Mouse (Mus musculus) spleen, postnatal 0 days (tissue): ENCODE results near the gene Khdc1a. TPM values are rescaled to one million over a fixed set of nuclear protein-coding genes. Genes with fewer than 3 reads are reported as not detected.

Experiments
- polyA plus RNA-seq: library from polyadenylated mRNA; unstranded; fragments of >200 nt; fragmentation: Nextera tagmentation; extraction: Ambion mirVana; gene quantifications from 2 replicates; pipeline ENCODE4 v1.2.1, GENCODE M21; 2015

Gene Khdc1a
- not detected in 2 replicates for polyA plus RNA-seq

GRCm38 (mm10) chr1:21349341-21349740 lies at the start of gene Khdc1a:
Gene Khdc1a, plus strand, starts transcription at chr1:21349641.

GRCm38 (mm10) chr1:21368031-21368430 lies 18.6 kb downstream of the Khdc1a start, which contains the start of gene Khdc1c:
Gene Khdc1c, plus strand, starts transcription at chr1:21368331.

GRCm38 (mm10) chr1:21383256-21383655 lies 33.8 kb downstream of the Khdc1a start, which contains the start of gene Khdc1b:
Gene Khdc1b, plus strand, starts transcription at chr1:21383556.

Other genes starting within 250 kb of the Khdc1a start
- gene Tmem14a, start 131.1 kb upstream of the Khdc1a start, polyA plus RNA-seq: 3.2 and 3.3 TPM in 2 replicates
- 1.0 and 1.1 TPM in 2 replicates for gene Gsta3, start 109.1 kb upstream of the Khdc1a start, polyA plus RNA-seq
- 0.06 and 0.11 TPM in 2 replicates for gene Khdc1c, start 18.7 kb downstream of the Khdc1a start, polyA plus RNA-seq
- not detected in 2 replicates for gene Khdc1b, start 33.9 kb downstream of the Khdc1a start, polyA plus RNA-seq